Mouse (Mus musculus): ENCODE data around the gene Nptxr.

- TF ChIP-seq EP300 (IDR thresholded peaks at IDR 0.05; ENCODE audit: low read depth) (no peak), CTCF (IDR thresholded peaks at IDR 0.05; ENCODE audit: low read depth) (no peak)
Measured at GRCm38 (mm10) chr15:79800701-79801100, 3.9 kb downstream of the Nptxr start.
